Mouse (Mus musculus) layer of hippocampus, postnatal 36 days (tissue): ENCODE data around the gene Wdr13. TPM values are rescaled to one million over a fixed set of nuclear protein-coding genes. Genes with fewer than 3 reads are reported as not detected.

Source experiments
- DNase-seq, 2 experiments: peaks; one replicate each; pipeline ENCODE4 v3.0.0; 2022
- total RNA-seq, 2 experiments: library from RNA; stranded (reverse); gene quantifications; 2 replicates each; pipeline ENCODE4 v1.2.3; 2021

Wdr13 gene
- total RNA-seq = 100 to 1,000 TPM; 215 to 227 TPM

DNA sequence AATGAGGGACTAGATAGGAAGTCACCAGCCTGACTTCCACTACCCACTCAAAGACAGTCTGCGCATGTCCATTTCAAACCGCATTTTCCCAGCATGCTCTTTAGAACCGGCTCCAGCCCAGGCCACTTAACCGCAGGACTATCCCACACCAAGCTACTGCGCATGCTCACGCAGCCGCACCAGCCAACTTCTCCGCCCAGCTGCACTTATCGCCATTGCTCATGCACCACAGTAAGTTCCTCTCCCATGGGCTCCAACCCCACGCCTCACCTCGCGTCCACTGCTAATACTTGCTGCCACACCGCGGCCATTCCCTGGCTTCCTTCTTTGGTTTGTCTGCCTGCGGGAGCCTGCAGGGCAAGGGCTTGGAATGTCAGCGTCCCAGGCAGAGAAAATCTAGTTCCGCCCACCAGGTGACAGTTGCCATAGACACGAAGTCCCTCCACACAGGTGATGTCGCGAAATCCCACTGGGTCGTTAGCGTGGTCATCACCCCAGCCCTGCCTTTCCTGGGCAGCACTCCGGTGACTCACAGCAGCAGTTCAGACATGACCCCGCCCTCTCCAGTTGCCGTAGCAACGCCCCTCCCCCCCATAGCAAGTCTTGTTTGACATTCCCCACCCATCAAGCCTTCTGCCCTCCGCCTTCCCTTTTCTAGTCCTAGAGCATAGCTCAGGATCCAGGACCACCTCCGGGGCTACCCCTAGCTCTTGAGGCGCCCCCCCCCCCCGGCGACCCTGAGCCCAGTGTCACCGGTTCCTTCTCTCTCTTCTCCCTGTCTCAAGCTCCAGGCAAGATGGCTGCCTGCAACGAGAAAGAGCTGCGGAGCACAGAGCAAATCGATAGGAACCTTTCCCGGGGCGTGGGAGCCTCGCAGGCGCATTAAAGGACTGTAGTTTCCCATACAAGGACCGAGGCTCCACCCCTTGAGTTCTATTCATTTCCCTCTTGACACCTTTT is at the start of gene Wdr13:
Gene Wdr13, minus strand, starts transcription at position 876 of the 960 bp plus-strand sequence.
- peak; percentile 86 to 87 for DNase-seq

DNA sequence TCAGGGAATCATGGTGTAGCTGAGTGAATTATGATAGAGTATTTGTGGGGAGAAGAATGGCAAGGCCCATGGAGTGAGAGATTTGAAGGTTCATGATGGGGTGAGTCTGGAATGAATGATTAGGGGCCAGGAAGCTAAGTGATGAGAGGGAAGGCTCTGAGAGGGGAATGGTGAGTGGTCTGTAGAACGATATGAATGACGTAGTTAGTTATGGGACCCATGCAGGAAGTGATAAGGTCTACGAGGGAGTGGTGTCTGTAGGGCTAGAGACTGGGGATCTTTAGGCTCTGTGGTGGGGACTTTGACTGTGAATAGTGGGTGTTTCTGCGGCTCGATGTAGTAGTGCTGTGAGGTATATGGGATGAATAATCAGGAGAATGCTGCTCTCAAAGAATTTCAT is 47.0 kb upstream of the Wdr13 start:
- DNase-seq = no peak

GRCm38 (mm10) chrX:8178871-8179270 is 46.2 kb upstream of the Wdr13 start:
- DNase-seq = no peak

DNA sequence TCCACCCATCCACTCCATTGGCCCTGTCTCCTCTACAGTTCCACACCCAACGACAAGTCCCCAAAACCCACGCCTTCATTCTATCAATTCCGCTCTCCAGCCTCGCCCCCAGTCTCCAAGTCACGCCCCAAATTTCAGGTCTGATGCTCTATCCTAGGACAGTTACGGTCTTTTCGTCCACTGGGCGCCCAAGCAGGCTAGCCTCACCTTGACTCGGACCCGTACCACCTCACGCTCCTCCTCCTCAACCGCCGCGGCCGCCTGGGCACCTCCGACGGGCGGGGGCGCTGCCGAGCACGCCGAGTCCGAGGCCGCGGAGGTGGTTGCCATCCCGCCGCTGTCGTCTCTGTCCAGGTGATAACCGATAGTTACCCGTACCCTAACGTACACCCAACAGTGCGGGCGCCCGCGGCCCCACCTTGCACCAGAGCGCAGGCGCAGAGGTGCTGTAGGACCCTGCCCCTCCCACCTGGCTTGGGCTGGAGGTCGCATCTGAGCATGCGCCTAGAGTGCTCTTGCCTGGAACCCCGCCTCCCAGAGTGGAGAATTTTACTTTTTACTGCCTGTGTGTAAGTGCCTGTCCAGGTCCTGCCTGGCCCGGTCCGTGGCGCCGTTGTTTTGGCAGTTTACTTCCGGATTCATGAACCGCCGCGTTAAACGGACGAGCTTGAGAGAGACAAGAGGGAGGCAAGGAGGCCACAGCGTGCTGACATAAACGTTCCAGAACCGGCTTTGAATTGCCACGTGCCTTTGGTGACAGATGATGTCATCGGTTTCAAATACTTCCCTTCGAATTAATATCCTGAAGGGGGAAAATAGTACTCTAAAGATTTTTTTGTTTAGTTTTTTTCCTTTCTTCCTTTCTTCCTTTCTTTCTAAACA is 43.1 kb upstream of the Wdr13 start, which contains the start of gene Tbc1d25:
Gene Tbc1d25, minus strand, starts transcription at position 678 of the 882 bp plus-strand sequence.
- peak; percentile 80 to 81 for DNase-seq

DNA sequence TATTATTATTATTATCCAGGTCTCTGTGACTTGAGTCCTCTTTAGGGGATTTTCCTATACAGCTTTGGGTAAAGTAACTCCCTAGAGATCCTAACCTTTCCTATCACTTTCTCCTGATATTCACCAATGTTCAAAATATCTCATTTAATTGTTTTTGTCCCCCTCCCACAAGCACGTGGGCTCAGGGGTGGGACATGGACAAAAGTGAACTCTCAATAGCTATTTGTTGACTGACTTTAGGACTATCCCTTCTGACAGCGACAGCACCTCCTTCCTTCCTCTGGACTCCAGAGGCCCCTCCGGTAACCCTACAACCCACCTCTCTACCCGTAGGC is 42.4 kb upstream of the Wdr13 start:
- no peak for DNase-seq

GRCm38 (mm10) chrX:8167716-8168647 is 35.3 kb upstream of the Wdr13 start:
- DNase-seq = no peak

GRCm38 (mm10) chrX:8164471-8164870 is 31.8 kb upstream of the Wdr13 start:
- peak in 1 of 2 experiments; percentile 3 for DNase-seq

GRCm38 (mm10) chrX:8163076-8163475 is 30.4 kb upstream of the Wdr13 start:
- no peak for DNase-seq

DNA sequence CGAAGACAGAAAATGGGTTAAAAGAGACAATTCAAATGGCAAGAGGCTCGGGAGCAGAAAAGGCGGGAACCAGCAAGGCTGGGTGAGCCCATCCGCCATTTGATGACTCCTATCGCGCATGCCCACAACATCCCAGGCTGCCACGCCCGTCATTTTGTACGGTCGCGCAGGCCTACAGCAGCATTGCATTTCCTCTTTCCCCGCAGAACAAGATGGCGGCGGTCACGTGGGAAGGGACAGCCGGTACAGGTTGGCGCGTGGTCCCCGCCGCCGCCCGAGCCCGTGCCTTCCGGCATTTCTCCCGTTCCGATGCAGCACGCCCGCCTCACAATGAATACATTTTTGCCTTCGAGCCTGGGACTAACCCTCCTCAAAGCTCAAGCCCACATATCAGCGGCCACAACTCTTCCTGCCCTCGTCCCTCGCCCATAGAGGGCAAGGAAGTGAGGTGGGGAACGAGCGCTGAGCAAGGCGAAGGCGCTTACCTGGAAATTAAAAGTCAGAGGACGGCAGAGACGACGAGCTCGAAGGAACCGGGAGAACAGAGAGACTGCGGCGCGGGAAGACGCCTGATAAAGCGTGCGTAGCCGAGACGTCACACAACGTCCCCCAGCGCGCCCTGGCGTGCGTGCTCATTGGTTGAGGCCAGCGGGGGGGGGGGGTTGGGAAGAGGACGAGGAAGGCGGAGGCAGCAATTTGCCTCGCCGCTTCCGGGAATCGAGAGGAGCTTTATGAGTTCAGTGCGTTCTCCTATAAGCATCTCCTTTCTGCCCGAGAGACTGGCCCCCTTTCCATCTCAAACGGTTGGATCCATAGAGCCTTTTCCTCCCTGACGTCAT is 12.7 kb upstream of the Wdr13 start, which contains the start of gene Rbm3:
Gene Rbm3, minus strand, starts transcription at position 728 of the 839 bp plus-strand sequence.
- peak; percentile 78 to 83 for DNase-seq

DNA sequence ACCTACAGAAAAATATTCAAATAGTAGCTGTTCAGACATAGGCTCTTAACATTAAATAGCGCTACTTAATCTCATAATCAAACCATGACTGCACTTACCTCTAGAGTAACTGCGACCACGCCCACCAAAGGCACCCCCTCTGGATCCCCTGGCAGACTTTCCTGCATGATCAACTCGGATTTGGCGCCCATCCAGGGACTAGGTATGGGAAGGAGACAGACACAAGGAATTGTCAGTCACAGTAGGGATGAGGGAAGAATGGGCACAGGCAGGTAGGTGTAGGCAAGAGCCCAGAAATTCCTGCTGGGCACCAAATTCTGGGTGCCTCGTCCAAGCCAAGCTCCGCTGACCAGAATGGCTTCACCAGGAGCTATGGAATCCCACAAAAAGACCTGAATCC is 11.1 kb upstream of the Wdr13 start:
- no peak for DNase-seq

DNA sequence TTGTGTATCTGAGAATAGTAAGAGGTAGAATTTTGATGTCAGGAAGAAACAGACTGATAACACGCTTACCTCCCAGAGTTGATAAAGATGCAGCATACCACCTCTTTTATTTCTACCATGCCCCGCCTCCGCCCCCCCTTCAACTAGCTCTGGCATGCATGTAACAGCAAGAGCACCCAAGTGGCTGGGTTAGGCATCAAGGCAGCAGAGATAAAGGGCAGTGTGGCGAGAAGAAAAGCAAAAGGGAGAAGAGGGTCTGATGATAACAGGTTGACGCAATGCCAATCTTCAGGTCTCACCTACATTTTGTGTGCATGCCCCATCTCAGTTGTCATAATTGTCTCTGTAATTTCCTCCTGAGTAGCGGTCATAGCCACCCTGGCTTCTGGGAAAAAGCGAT is 10.3 kb upstream of the Wdr13 start:
- DNase-seq = no peak

DNA sequence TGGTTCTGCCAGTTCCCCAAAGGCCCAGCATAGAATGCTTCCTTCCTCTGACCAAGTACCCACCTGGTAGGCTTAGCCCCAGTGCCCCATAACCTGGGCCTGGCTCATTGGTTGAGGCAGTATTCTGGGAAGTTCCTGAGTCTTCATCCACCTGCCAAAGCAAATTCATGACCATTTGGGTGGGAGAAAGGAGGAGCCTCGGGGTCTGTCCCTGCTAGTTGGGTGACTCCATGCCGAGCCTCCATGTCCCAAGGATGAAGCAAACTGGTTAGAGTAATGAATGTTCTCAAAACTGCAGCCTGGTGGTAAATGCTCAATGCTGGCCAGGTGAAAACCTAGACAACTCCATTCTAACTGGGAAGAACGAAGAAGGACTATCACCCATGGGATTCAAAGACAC is 8.4 kb upstream of the Wdr13 start:
- DNase-seq = no peak

GRCm38 (mm10) chrX:8140446-8140845 is 7.8 kb upstream of the Wdr13 start:
- DNase-seq = no peak

DNA sequence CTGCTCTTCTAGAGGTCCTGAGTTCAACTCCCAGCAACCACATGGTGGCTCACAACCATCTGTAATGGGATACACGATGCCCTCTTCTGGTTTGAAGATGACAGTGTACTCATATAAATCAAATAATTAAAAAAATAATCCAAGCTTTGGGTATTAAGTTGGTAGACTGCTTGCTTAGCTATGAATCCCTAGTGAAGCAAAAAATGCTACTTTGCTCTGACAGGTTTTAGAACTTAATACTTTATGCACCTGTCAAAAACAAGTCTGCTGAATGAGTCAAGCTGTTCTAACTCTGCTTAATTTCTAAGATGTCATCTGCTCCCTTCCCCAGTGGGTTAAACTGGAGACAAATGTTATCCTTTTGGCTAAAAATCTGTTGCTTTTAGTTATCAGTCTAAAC is 6.8 kb upstream of the Wdr13 start:
- no peak for DNase-seq

- no peak for DNase-seq
Measured at GRCm38 (mm10) chrX:8135886-8136285, 3.2 kb upstream of the Wdr13 start.

GRCm38 (mm10) chrX:8131393-8131792 is 1.3 kb downstream of the Wdr13 start:
- no peak for DNase-seq

GRCm38 (mm10) chrX:8125235-8125634 is 7.5 kb downstream of the Wdr13 start:
- no peak for DNase-seq

DNA sequence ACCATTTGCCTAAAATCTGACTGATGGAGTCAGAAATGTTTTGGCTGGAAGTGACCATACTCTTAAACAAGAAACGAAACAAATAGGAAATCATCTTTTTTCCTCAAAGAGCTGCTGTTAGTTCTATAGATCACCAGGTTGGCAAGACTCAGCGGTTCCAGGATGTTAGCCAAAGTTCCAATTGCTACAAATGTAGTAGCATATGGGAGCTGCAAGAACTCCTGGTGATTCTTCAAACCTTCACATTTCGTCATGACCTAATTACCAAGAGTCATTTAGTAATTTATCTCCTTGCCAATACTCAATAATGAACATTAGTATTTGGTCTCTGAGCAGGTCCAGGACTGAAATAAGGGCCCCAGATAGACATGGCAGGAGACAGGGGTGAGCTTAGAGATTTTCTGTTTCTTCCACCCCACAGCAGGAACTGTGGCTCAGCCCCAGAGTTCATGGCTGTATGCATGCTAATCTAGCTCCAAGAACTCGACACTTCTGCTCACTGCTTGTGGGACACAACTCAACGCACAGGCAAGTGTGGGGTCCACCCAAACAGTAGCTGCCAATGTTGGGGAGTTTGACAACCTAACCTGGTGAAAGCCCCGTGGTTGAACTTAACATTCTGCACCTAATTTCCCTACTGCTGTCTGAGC is 8.7 kb downstream of the Wdr13 start:
- DNase-seq = no peak

DNA sequence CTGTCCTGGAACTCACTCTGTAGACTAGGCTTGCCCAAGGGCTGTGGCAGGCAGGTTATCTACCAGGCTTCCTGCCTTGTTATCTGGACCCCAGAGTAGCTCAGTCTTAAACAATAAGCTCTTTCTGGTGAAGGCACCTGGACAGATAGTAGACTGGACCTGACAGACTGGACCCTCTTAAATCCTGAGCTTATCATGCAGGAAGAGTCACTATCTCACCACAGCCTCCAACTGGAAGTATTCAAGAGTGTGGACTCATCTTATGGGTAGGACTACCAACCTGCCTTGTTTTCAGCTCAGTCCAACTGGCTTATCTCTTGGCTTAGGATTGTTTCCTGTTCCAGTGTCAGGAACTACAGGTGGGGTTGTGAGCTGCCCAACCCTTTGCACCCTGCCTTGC is 15.4 kb downstream of the Wdr13 start:
- DNase-seq = no peak

- DNase-seq = no peak
Measured at GRCm38 (mm10) chrX:8115275-8115674, 17.4 kb downstream of the Wdr13 start.

DNA sequence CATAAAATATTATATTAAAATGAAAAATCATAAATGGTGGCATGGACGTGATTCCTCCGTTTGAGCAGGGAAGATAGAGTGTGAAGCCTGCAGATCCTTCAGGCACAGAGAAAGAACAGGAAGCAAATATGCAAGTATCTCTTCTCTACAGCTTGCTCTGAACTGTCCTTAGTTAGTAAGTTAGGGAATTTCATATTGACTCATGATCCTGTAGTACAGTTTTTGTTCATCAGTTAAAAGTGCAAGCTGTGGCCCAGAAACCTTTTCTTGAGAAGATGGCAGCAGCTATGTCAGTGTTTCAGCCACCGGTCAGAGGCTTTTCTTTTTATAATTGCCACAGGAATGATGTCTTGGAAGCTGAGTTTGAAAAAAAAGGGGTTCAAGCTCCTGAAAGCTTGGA is 27.7 kb downstream of the Wdr13 start:
- DNase-seq = no peak
